Mouse (Mus musculus) stomach, embryonic 14.5 days (tissue): ENCODE measurements around the gene Slc30a1. TPM values are rescaled to one million over a fixed set of nuclear protein-coding genes. Genes with fewer than 3 reads are reported as not detected.

Experiments
- ATAC-seq: fragments of 200-750 bp; cut with Nextera tagmentation; 2 replicates; pipeline ENCODE4 v1.8.0; 2017; ENCODE audit warnings: low read depth, moderate TSS enrichment; ENCODE audit not compliant: insufficient number of reproducible peaks, insufficient read depth, low FRiP score
- H3K27ac ChIP-seq: fragments of 300-500 bp; sonication (generic); 2 replicates; pipeline ENCODE4 v1.5.1; 2014; ENCODE audit warnings: mild to moderate bottlenecking, low read length, moderate library complexity, mixed read lengths
- H3K27me3 ChIP-seq: fragments of 300-500 bp; sonication (generic); 2 replicates; pipeline ENCODE4 v1.6.1; 2014; ENCODE audit warnings: low read length, control low read depth, mixed read lengths; ENCODE audit not compliant: control insufficient read depth, insufficient read depth
- H3K36me3 ChIP-seq: fragments of 300-500 bp; sonication (generic); 2 replicates; pipeline ENCODE4 v1.6.1; 2014; ENCODE audit warnings: mild to moderate bottlenecking, control low read depth, low read length, moderate library complexity, mixed read lengths; ENCODE audit not compliant: control insufficient read depth, insufficient read depth
- H3K4me1 ChIP-seq: fragments of 300-500 bp; sonication (generic); 2 replicates; pipeline ENCODE4 v1.6.1; 2014; ENCODE audit warnings: low read length, control low read depth, mixed read lengths; ENCODE audit not compliant: control insufficient read depth, insufficient read depth
- H3K4me2 ChIP-seq: fragments of 300-500 bp; sonication (generic); replicated peaks from 2 replicates; pipeline ENCODE4 v1.6.1; 2014; ENCODE audit warnings: low read depth, low read length, control low read depth
- H3K4me3 ChIP-seq: fragments of 300-500 bp; sonication (generic); 2 replicates; pipeline ENCODE4 v1.5.1; 2014; ENCODE audit warnings: low read depth, low read length, control low read depth
- H3K9ac ChIP-seq: fragments of 300-500 bp; sonication (generic); replicated peaks from 2 replicates; pipeline ENCODE4 v1.6.1; 2014; ENCODE audit warnings: low read depth, mild to moderate bottlenecking, control low read depth, low read length, moderate library complexity, mixed read lengths
- H3K9me3 ChIP-seq: fragments of 300-500 bp; sonication (generic); 2 replicates; pipeline ENCODE4 v1.6.1; 2016; ENCODE audit warnings: low read depth, low read length, control low read depth; ENCODE audit not compliant: control insufficient read depth
- WGBS: fragments of 180-500 bp; shearing (Covaris S2); extraction: QIAGEN DNeasy Blood & Tissue Kit; methylation state at CpG from one replicate; pipeline ENCODE4 v1.1.7; 2014; 5-methylcytosine and 5-hydroxymethylcytosine counted together
- polyA plus RNA-seq: library from polyadenylated mRNA; unstranded; fragments of >200 nt; fragmentation: Nextera tagmentation; extraction: Ambion mirVana; gene quantifications from 2 replicates; pipeline ENCODE4 v1.2.1, GENCODE M21; 2014

Slc30a1 gene
- polyA plus RNA-seq, 1 experiment from 2014 or later, result 1.5 TPM

- no peaks in the 10 kb centered on the region; the same call in 1 of the 2 replicates for H3K9me3 ChIP-seq
- no peak for ATAC-seq
- H3K36me3 ChIP-seq, result no peaks in the 10 kb centered on the region
- no peaks in the 10 kb centered on the region for H3K4me1 ChIP-seq
- no peak overlapping the region for H3K4me3 ChIP-seq
- H3K27ac ChIP-seq, result no peak overlapping the region
- no peaks in the 10 kb centered on the region for H3K27me3 ChIP-seq
- H3K9ac ChIP-seq, result no peak overlapping the region
- 83% methylated on average over 3 of the region's 3 CpGs for WGBS
- no peak overlapping the region for H3K4me2 ChIP-seq
Measured at GRCm38 (mm10) chr1:191921701-191922100, 15.1 kb downstream of the Slc30a1 start.

- H3K9me3 ChIP-seq, result no peaks in the 10 kb centered on the region; the same call in 1 of the 2 replicates
- ATAC-seq, result no peak
- H3K27ac ChIP-seq, result no peak overlapping the region
- no peaks in the 10 kb centered on the region for H3K27me3 ChIP-seq
- no peaks in the 10 kb centered on the region for H3K4me1 ChIP-seq
- H3K9ac ChIP-seq, result no peak overlapping the region
- H3K36me3 ChIP-seq, result no peaks in the 10 kb centered on the region
- WGBS, result 47% methylated on average over 4 of the region's 4 CpGs
- no peak overlapping the region for H3K4me2 ChIP-seq
- no peak overlapping the region for H3K4me3 ChIP-seq
Measured at GRCm38 (mm10) chr1:191925496-191925895, 18.9 kb downstream of the Slc30a1 start.

GRCm38 (mm10) chr1:191926681-191927080 is 20.1 kb downstream of the Slc30a1 start:
- Histone ChIP-seq H3K4me2 (no peak overlapping the region), H3K27me3 (no peaks in the 10 kb centered on the region), H3K27ac (no peak overlapping the region), H3K4me3 (no peak overlapping the region), H3K36me3 (no peaks in the 10 kb centered on the region), H3K9ac (no peak overlapping the region), H3K9me3 (no peaks in the 10 kb centered on the region), H3K4me1 (no peaks in the 10 kb centered on the region)
- no peak for ATAC-seq
- 61% methylated on average over 3 of the region's 3 CpGs for WGBS

DNA sequence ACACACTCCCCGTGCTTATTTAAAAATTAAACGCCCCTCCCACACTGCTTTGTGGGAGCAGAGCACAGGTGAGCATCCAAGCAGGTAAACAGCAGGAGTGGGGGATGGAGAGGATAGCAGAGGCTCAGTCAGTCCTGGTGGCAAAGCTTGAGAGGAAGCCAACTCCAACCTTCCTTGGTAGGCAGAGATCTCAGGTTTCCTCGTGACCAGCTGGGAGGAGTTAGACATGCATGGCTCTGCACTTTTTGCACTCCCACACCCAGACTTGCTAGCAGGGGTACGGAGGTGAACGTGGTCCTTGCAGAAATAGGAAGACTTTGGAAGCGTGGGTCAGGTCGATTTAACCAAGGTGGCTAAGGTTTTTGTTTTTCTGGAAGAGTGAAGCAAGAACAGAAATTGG is 21.8 kb downstream of the Slc30a1 start:
- Histone ChIP-seq H3K4me1 (no peaks in the 10 kb centered on the region), H3K27me3 (no peaks in the 10 kb centered on the region), H3K9me3 (no peaks in the 10 kb centered on the region), H3K4me2 (no peak overlapping the region), H3K9ac (no peak overlapping the region), H3K36me3 (no peaks in the 10 kb centered on the region), H3K4me3 (no peak overlapping the region), H3K27ac (no peak overlapping the region)
- no peak for ATAC-seq
- 68% methylated on average over 7 of the region's 7 CpGs for WGBS

DNA sequence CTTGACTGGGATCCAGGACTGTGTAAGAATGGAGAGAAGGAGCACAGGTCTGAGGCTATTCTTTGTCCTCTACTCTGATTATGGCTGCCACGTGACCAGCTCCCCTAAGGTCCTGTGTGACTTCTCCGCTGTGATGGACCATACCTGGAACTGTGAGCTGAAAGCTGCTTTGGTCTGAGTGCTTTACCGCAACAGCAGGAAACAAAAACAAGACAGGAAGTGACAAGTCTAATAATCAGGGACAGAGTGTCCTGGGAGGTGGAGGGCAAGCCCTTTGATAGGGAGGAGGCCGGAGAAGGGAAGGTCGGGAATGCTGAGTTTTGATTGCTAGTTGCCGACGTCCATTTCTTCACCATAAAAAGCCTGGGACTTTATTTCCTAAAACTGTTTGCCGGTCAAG is 22.5 kb downstream of the Slc30a1 start:
- H3K27ac ChIP-seq, result no peak overlapping the region
- no peaks in the 10 kb centered on the region for H3K36me3 ChIP-seq
- 75% methylated on average over 8 of the region's 8 CpGs for WGBS
- H3K27me3 ChIP-seq, result no peaks in the 10 kb centered on the region
- H3K9ac ChIP-seq, result no peak overlapping the region
- no peak overlapping the region for H3K4me2 ChIP-seq
- H3K4me1 ChIP-seq, result no peaks in the 10 kb centered on the region
- H3K9me3 ChIP-seq, result no peaks in the 10 kb centered on the region
- no peak for ATAC-seq
- no peak overlapping the region for H3K4me3 ChIP-seq

DNA sequence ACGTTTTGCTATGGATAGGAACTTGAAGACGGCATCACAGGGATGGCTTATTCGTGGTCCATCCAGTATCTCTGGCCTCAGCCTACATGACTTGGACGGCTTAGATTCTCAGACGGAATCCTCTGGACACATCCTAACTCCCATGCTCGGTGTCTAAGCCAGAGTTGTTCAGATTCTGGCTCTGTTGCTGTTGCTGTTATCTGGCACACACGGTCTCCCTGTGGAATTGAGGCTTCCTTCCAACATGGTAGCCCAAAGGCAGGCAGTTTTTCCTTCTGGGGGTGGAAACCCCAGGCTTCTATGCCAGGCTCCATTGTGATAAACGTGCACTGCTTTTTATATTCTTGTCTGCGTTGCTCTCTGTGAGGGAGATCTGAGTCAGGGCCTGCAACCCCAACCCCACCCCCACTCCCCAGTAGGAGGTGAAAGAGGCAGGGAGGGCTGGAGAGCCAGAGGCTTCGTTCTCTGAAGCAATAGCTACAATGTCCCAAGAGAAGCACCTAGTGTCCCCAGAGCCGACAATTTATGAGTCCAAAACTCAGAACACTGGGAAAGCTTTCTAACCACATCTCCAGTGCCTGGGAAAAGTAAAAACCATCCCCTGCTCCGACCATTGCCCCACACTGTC is 23.4 kb downstream of the Slc30a1 start:
- WGBS, result 69% methylated on average over 12 of the region's 12 CpGs

DNA sequence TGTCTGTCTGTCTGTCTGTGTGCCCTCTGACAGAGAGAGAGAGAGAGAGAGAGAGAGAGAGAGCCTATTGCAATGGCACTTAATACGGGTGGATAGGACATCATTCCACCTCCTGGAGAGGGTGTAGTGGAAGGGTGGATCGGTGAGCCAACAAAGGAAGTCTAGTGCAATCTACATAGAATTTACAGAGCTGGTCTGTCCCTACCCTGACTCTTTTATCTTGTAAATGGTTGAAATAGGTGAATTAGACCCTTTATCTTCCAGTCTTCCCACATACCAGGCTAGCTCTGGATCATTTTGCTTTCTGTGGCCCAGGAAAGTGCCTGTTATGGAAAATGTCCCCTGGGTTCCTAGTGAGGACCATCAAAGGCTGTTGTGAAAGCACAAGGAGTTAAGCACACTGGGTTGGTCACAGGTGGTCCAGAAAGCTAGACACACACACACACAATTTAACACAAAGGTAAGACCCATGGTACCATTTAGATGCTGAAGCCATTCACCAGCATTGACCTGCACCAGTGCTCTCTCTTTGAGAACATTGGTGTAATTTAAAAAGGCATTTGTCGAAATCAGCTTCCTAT is 24.0 kb downstream of the Slc30a1 start:
- Histone ChIP-seq H3K9me3 (no peaks in the 10 kb centered on the region), H3K27me3 (no peaks in the 10 kb centered on the region), H3K27ac (no peak overlapping the region), H3K9ac (no peak overlapping the region), H3K4me2 (no peak overlapping the region), H3K4me3 (no peak overlapping the region), H3K36me3 (no peaks in the 10 kb centered on the region), H3K4me1 (no peaks in the 10 kb centered on the region)
- ATAC-seq, result no peak
- 74% methylated on average over 3 of the region's 3 CpGs for WGBS

More for the DNA sequence above, 23.4 kb downstream of the Slc30a1 start:
- H3K27me3 ChIP-seq, result no peaks in the 10 kb centered on the region
- H3K9me3 ChIP-seq, result no peaks in the 10 kb centered on the region
- no peak overlapping the region for H3K4me3 ChIP-seq
- H3K4me2 ChIP-seq, result no peak overlapping the region
- no peaks in the 10 kb centered on the region for H3K4me1 ChIP-seq
- no peak overlapping the region for H3K9ac ChIP-seq
- ATAC-seq, result no peak
- no peak overlapping the region for H3K27ac ChIP-seq
- H3K36me3 ChIP-seq, result no peaks in the 10 kb centered on the region

DNA sequence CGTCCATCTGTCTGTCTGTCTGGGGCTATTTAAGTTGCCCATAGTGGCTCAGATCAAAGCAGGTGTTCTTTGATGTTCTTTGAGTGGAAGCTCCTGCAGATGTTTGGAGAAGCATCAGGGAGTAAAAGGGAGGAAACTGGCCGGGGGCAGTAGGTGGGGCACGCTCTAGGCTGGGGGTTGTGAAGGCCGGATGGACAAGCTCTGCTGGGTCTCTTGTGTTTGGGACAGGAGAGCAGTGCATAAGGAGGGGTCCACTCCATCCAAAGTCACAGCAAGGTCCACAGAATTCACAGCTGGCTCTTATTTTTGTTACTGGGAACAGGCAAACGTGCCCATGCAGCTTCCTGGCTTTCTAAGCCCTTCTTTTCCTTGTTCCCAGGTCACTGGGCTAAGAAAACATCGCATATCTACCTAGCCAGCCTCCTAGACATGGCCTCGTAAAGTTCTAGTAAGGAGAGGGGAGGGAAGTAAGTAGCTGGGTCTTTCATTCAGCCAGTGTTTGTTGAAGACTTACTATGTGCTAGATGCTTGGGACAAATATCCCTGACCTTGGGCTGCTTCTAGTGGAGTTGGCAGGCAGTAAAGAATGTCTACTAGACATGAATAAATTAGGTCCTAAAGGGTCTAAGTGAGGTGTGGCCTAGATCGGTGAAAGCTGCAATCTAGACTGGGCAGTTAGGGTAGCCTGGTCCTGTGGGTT is 25.9 kb downstream of the Slc30a1 start:
- Histone ChIP-seq H3K27me3 (no peaks in the 10 kb centered on the region), H3K4me1 (no peaks in the 10 kb centered on the region), H3K4me3 (no peak overlapping the region), H3K4me2 (no peak overlapping the region), H3K9me3 (no peaks in the 10 kb centered on the region), H3K9ac (no peak overlapping the region), H3K36me3 (no peaks in the 10 kb centered on the region), H3K27ac (no peak overlapping the region)
- no peak for ATAC-seq
- WGBS, result 62% methylated on average over 8 of the region's 8 CpGs
